Mouse (Mus musculus) right cerebral cortex, postnatal 14 days (tissue): ENCODE measurements around the gene Trim71.
A peak's percentile ranks its signal among the peaks of the same experiment; 100 is the strongest.

Experiments used
- DNase-seq: peaks from one replicate; pipeline ENCODE4 v3.0.0; 2022

Trim71 gene

GRCm38 (mm10) chr9:114556276-114556855, 7.8 kb downstream of the Trim71 start:
- no peak for DNase-seq

- peak; percentile 12 for DNase-seq
Observed at GRCm38 (mm10) chr9:114554355-114554979, 9.7 kb downstream of the Trim71 start.

GRCm38 (mm10) chr9:114553828-114554227, 10.3 kb downstream of the Trim71 start:
- DNase-seq: no peak

DNA sequence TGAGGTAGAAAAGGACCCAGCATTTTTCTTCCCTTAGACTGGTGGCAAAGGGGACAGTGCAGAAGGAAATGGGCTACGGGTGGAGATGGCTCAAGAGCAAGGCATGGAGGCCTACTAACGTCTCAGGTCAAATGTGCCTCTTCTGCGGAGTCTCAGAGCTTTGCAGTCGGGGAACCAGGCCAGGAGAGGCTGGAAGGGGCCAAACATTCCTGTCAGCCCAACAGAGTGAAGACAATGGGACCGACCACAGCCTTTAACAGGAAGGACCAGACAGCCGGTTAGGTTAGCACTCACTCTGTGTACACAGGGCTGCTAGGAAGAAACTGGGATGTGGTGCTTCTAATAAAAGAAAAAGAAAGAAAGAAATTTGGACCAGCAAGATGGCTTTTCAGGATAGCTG, 14.1 kb downstream of the Trim71 start:
- no peak for DNase-seq

- DNase-seq: no peak
Observed at GRCm38 (mm10) chr9:114549117-114549516, 15.1 kb downstream of the Trim71 start.

GRCm38 (mm10) chr9:114548496-114548895, 15.7 kb downstream of the Trim71 start:
- DNase-seq: no peak

GRCm38 (mm10) chr9:114547643-114548077, 16.5 kb downstream of the Trim71 start:
- no peak for DNase-seq

- no peak for DNase-seq
Observed at GRCm38 (mm10) chr9:114546765-114547164, 17.4 kb downstream of the Trim71 start.

DNA sequence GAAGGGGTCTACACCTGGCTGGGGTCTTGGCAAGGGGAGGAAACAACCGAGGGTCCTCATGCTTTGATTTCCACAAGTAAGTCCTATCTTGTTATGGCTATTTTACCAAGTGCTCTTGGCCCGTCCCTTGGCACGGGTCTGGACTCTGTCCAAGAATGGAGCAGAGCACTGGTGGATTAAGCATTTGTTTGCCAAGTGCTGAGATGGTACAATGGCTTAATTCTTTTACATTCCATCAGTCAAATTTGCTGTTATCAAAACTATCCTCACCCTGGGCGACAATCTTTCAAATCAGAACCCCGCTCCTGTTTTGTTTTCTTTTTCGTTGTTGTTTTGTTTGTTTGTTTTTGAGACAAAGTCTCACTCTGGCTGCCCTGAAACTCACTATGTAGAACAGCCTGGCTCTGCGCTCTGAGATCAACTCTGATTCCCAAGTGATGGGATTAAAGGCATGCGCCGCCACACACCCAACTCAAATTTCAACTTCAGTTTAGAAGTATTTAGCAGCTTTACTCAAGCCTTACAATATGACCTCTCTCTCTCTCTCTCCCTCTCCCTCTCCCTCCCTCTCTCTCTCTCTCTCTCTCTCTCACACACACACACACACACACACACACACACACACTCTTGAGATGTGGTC, 19.3 kb downstream of the Trim71 start:
- DNase-seq: no peak

DNA sequence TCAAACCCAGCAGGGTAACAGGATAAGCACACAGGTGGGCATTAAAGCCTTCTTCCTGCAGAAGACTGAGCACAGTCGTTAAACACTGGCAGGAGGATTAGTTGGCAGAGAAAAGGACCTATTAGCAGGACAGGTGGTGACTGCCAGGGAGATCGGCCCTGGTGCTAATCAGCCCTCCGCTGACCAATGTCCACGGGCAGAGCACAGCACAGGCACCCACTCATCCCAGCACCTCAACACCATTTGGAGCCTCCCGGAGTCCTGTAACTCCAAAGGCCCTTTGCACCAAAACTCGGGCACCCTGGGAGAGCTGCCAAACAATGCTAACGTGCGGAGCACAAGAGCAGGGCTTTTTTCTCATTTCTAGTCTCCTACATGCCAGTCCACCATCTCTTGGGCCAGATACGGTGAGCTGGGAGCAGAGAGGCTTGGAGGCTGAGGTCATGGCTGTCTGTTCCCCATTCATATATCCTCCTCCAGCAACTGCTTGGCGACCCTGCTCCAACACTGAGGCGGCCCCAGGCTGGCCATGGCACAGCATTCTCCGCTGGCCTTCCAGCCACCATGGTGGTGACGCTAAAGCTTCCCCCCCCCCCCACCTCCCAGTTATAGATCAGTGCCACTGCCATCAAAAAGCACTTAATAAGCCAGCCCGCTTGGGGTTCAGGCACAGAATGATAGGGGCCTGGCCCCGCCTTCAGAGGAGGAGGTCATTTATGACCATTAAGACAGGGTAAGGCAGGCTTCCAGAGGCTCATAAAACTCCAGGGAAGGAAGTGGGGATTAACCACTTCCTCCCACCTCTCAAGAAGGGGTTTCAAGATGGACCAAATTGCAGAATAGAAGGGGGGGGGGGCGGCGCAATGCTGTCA, 20.1 kb downstream of the Trim71 start:
- DNase-seq: no peak

- no peak for DNase-seq
Observed at GRCm38 (mm10) chr9:114541279-114541741, 22.9 kb downstream of the Trim71 start.

GRCm38 (mm10) chr9:114538996-114539563, 25.1 kb downstream of the Trim71 start:
- no peak for DNase-seq

GRCm38 (mm10) chr9:114536628-114537027, 27.5 kb downstream of the Trim71 start:
- no peak for DNase-seq

DNA sequence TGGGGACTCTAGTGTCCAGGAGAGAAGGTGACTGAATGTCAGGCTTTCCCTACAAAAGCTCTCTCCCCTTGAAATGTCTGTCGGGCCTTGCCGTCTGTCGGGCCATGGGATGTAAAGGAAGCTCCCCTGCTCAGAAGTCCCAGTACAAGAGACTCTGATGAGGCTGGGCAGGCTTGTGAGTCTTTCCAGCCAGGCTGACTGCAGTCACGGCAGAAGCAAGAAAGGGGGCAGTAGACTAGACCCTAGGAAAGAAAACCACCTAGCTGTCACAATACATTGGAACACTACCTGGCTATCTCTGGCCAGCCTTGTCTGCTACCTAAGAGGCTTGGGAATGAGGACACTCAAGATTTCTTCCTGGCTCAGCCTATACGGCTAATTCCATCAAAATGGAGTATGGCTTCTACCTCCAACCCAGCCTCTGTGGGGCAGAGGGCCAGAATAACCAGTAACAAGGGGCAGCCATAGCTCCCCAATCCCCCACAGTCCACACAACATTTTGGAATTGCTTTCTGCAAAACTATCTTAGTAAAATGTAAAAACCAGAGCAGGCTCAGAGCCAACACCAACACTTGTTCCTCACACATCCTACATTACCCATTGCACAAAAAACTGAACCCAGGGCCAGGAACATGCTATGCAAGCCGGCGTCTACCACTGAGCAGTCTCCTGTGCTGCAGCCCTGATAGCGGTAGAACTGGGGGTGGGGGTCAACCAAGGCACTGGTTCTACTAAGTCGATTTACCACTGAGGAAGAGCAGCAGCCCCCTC, 29.2 kb downstream of the Trim71 start:
- DNase-seq: no peak

DNA sequence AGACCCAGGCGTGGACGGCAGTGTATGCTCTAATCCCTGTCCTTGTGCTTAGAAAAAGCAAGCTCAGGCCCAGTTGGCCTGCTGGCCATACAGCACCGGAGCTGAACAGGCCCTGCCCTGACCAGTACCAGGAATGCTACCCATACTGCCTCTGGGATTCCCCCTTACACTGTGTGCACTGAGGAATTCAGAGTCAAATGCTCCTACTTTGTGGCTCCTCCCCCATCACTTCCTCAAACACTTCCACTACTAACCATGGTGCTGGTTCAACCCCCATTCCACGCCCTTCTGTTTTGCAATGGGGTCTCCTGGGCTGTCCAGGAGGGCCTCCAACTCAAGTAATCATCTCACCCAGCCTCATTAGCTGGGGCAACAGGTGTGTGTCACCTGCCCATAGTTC, 30.3 kb downstream of the Trim71 start:
- DNase-seq: no peak

DNA sequence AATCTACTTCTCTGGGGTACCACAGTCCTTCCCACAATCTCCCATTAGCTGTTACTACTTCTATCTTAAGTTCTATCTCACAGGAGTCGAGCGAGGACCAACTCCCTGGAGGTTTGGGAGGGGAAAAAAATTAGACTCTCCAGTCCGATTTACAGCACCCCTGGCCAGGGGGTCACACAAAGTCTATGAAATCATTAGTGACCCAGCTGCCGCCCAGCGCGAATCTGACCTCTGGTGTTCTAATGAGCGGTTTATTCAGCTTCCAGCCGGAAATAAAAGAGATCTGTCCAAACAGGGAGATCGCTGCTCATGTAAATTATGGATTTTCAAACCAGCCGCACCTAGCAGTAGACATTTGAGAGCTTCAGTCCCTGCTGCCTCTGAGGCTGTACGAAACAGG, 32.9 kb downstream of the Trim71 start:
- DNase-seq: no peak

DNA sequence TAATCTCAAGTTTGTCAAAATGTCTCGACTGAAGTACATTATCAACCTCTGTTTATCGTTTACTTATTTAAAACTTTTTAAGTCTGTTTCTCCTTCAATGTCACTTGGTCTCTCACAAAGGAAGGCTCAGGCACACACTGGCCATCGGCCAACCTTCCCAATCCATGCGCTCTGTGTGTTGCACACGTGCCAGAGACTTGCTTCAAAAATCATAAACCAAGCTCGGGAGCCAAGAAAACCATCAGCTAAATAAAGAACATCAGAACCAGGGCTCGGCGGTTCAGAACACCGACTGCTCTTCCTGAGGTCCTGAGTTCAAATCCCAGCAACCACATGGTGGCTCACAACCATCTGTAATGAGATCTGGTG, 35.5 kb downstream of the Trim71 start:
- DNase-seq: no peak

- no peak for DNase-seq
Observed at GRCm38 (mm10) chr9:114527992-114528679, 36.0 kb downstream of the Trim71 start.

DNA sequence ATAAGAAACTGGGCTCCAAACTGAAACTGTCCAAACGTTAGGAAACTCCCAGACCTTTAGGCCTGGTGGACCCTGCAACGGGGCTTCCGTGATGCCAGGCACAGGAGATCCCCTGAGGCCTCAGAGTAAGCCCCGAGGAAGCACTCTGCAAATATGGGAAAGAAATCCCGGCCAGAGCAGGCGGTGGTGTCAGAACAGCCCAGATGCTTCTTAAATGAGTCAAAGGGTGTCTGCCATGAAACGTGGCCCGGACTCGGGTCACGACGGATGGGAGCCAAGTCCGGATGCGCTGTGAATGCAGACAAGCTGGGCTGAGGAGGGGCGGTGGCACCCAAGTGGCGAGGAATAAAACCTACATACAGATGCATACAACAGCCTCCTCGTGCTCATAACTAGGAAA, 37.1 kb downstream of the Trim71 start:
- DNase-seq: no peak

GRCm38 (mm10) chr9:114526581-114526980, 37.6 kb downstream of the Trim71 start:
- no peak for DNase-seq

GRCm38 (mm10) chr9:114525891-114526290, 38.3 kb downstream of the Trim71 start:
- no peak for DNase-seq
